Mouse (Mus musculus) testis, postnatal 10 days (tissue): ENCODE measurements around the gene Sertad3.
A peak's percentile ranks its signal among the peaks of the same experiment; 100 is the strongest.
"Not testable (repeated sequence)": the region's sequence is repeated elsewhere in the genome, so short reads cannot be mapped to it uniquely, and the experiment has no call there.

Source experiments
- DNase-seq: peaks from one replicate; pipeline ENCODE4 v3.0.0; 2021; ENCODE audit warnings: low spot score

Sertad3 gene

DNA sequence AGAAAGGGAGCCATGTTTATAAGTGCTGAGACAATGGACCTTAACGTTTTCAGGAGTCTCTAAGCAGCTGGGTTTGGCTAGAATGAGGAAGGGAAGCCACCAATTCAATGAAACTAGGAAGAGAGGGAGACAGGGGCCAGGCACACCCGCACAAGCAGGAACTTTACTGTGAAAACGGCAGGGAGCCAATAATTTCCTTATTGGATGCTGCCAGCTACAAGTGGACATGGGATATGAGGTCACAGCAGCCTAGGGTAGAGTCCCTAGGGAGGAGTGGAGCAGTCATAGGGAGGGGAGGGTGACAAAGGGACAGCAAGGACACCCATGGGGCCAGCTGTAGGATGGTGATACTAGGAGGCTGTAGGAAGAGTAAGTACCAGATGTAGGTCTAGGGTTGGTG lies 19.5 kb downstream of the Sertad3 start:
- no peak for DNase-seq

DNA sequence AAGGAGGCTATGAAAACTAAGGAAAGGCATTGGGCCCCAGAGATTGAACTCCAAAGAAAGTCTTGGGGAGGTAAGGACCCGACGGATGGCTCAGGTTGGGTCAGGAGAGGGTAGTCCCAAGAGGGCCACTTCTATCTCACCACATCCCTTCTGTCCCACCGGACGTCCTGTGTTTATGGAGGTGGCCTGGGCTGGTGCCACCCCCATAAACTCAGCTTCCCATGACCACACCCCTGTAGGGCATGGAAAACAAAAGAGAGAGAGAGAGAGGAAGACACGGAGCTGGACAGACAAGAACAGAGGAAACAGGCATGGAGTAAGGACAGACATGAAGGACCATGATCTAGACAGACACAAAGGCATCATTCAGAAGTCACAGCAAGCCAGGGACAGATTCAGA lies 19.9 kb downstream of the Sertad3 start:
- no peak for DNase-seq

DNA sequence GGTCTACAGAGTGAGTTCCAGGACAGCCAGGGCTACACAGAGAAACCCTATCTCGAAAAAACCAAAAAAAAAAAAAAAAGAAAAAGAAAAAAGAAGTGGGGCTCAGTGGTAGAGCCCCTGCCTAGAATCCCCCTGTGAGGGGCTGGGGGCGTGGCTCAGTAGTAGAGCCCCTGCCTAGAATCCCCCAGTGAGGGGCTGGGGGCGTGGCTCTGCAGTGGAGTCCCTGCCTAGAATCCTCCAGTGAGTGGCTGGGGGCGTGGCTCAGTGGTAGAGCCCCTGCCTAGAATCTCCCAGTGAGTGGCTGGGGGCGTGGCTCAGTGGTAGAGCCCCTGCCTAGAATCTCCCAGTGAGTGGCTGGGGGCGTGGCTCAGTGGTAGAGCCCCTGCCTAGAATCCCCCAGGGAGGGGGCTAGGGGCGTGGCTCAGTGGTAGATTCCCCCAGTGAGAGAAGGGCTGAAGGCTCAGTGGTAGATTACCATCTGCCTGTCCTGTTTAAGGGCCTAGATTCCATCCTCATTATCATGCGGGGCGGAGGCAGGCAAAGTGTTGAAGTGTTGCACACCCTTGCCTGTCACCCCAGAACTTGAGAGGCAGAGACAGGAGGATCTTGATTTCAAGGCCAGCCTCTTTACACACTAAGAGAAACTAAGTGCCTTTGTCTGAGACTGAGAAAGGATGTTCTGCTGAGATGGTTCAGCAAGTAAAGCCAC lies 21.2 kb downstream of the Sertad3 start:
- DNase-seq = not testable (repeated sequence)

DNA sequence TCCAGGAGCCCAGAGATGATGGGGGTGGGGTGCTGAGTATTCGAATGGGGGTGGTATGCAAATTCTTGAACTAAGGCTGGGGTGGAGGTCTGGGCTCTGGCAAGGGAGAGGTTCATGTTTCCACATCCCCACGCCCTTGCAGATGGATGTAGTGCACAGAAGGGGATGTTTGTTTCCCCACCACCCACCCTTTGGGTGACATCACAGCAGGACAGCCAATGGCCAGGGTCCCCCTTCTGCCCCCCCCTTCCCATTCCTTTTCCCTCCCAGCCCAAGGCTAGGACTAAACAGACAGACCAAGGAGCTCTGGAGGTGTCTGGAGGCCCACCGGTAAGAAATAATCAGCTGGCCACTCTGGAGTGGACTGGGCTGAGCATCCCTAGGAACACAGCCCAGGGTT lies 25.5 kb downstream of the Sertad3 start, which contains the start of gene Prx:
Gene Prx (plus strand): TSS at position 289 of the 400 bp plus-strand sequence.
- no peak for DNase-seq

DNA sequence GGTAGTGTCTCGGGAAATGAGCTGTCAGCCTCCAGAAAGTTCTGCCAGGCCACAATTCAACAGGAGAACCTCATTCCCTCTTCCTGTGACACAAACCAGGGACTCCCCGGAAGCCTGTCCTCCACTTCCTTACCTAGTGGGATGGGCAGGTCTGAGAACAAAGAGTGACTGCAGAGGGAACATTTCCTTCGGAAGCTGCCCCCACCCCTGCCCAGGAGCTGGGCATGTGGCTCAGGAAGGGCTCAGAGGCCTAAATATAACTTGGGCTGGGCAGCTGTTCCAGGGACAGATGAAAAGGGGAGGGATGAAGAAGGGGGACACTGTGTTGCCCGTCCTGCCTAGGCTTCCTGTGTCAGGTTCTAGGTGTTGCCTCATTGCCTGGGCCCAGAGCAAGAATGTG lies 28.1 kb downstream of the Sertad3 start:
- DNase-seq = no peak

DNA sequence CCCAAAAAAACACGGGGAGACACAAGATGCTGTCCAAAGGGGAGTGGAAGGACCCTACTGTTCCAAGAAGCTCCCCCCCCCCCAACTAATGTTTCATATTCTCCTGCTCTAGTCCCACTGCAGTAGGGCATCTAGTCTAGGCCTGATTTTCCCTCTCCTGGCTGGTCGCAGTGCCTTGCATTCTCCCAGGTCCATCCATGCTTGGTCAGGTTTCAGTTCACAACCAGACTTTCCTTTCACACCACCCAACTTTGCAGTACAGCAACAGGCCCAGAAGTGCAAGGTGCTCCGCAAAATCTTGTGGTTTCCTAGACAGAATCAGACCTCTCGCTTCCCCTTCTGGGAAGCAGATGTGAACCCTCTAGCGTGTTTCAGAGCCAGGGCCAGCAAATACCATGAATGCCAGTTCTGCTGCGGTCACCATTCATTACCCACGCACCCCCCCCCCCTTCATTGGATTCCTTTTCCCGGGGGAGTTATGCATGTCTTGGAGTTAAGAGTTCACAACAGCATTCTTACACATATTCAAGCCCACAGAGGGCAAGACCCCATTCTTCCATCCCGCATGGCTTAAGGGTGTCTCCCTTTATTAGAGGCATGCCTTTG lies 33.3 kb downstream of the Sertad3 start:
- DNase-seq = no peak

DNA sequence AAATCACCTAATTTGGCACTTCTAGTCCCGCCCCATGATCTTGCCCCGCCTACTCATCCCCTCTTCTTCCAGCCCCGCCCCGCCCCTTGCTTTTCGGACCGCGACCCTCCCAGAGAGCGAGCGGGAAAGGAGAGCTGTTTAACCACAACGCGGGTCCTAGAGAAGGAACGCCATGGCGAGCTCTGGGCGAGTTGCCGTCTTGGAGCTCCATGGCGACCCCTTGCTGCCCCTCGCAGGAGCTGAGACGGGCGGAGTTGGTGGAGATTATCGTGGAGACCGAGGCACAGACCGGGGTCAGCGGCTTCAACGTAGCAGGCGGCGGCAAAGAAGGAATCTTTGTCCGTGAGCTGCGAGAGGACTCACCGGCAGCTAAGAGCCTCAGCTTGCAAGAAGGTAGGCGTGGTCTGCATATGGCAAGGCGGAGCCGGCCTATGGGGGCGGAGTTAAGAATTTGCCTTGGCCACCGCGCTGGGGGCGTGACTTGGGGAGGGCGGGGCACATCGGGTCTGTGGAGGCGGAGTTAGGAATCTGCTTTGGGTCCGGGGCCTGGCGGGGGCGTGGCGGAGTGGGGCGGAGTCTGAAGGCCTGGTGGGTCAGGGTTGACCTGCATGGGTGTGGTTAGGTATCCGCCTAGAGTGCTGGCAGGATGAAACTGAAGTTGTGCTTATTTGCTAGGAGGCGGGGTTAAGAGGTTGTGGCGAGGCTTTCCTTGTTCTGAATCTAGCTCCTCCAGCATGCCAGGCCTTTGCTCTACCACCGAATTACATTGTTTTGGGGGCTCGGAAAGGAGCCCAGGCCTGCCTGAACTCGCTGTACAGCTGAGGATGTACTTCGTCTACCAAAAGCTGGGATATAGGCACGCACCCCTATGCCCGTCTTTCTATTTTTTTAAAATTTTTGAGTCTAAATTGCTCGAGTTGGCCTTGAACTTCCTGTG lies 34.4 kb downstream of the Sertad3 start:
- DNase-seq = peak; percentile 100

DNA sequence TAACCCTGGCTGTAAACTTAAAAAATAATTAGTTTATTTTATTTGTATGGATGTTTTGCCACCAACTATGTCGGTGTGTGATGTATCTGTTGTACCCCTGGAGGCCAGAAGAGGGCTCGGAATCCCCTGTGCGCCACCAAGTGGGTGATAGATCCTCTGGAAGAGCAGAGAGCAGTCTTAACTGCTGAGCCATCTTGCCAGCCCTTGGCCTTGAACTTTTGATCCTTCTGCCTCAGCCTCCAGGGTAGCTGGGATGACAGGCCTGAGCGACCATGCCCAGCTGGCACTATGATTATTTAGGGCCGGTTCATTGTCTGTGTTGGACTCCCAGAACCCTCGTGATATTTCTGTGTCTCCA lies 35.1 kb downstream of the Sertad3 start:
- peak; percentile 75 for DNase-seq

DNA sequence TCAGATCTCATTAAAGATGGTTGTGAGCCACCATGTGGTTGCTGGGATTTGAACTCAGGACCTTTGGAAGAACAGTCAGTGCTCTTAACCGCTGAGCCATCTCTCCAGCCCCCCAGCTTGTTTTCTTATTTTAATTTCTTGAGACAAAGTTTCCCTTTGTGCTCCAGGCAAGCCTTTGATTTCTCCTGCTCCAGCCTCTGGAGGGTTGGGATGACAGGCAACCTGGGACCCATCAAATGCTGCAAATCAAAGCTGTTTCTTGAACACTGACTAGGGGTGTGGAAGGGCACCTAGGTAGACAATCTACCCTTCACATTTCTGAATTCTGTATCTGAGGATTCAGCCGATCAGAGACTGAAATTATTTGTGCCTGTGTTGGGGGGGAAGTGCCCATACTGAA lies 37.2 kb downstream of the Sertad3 start:
- no peak for DNase-seq

DNA sequence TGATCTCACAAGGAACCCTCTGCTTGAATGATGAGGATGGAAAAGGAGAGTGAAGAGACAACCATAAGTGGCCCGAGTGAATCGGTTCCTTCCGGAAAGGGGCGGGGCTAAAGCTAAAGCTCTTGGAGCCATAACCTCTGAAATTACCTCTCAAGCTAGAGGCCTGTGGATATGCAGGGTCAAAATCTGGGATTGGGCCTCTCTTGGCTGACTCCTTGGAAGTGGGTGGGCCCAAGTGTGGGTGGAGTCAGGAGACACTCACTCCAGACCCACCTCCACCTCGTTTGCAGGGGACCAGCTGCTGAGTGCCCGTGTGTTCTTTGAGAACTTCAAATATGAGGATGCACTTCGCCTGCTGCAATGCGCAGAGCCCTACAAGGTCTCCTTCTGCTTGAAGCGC lies 41.4 kb downstream of the Sertad3 start:
- DNase-seq = no peak

DNA sequence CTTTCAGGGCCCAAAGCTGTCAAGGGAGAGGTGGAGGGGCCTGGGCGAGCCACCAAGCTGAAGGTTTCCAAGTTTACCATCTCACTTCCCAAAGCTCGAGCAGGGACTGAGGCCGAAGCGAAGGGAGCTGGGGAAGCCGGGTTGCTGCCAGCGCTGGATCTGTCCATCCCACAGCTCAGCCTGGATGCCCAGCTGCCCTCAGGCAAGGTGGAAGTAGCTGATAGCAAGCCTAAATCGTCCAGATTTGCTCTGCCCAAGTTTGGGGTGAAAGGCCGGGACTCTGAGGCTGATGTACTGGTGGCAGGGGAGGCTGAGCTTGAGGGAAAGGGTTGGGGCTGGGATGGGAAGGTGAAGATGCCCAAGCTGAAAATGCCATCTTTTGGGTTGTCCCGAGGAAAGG lies 44.7 kb downstream of the Sertad3 start:
- no peak for DNase-seq

DNA sequence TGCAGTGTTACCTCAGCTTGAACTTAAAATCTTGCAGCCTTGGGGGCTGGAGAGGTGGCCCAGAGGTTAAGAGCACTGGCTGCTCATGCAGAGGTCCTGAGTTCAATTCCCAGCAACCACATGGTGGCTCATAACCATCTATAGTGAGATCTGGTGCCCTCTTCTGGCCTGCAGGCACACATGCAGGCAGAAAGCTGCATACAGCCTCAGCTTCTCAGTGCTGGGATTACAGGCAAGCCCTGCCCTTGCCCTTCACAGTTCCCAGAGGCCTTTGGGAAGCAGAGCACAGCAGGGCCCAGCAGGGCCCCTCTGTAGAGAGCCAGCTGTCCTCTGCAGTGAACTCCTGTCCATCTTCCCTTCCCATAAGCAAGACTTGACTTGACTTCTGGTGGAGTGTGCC lies 46.5 kb downstream of the Sertad3 start:
- no peak for DNase-seq

DNA sequence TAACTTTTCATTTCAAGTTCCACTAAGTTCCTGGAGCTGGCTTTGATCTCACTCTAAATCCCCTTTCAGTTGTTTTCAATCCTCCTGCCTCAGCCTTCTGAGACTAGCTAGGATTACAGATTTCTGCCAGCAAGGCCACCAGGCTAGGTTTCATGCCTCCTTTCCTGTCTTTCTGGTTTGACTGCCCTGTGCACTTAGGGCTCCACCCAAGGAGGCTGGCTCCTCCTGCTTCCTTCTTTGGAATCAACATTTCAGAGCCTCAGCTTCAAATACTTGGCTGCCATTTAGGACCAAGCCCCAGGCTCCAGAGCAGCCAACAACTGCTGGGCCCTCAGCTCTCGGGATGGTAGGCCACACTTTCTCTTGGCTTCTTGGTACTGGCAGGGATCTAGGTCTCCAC lies 47.0 kb downstream of the Sertad3 start:
- DNase-seq = no peak

DNA sequence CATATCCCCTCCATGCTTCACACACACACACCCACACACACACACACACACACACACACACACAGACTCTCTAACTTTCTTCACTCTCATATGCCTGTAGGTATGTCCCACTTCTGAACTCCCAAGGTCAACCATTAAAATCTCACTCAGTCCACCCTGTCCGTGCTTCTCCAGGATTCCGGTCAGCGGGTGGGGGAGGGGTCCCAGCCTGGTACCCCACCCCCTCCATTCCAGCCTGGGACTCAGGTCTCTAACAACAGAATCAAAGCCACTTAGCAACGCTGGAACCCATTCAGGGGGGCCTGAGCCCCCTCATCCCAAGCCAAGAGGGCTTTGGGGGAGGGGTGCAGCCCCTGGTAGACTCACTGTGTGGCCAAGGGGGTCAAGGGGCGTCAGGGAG lies 49.4 kb downstream of the Sertad3 start, which contains the start of gene Hipk4:
Gene Hipk4 (plus strand): TSS at position 301 of the 400 bp plus-strand sequence.
- DNase-seq = no peak

DNA sequence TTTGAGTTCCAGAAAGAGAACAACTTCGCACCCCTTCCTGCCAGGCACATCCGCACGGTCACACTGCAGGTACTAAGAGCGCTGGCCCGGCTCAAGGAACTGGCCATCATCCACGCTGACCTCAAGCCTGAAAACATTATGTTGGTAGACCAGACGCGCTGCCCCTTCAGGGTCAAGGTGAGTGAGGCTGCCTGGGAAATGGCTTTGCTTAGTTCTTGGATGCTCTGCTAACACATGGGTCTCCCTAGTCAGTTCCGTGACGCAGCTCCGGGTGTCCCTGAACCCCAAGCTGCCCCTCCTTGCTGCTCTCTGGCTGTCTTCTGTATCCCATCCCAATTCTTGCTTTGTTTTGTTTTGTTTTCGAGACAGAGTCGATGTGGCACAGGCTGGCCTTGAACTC lies 50.2 kb downstream of the Sertad3 start:
- DNase-seq = no peak

DNA sequence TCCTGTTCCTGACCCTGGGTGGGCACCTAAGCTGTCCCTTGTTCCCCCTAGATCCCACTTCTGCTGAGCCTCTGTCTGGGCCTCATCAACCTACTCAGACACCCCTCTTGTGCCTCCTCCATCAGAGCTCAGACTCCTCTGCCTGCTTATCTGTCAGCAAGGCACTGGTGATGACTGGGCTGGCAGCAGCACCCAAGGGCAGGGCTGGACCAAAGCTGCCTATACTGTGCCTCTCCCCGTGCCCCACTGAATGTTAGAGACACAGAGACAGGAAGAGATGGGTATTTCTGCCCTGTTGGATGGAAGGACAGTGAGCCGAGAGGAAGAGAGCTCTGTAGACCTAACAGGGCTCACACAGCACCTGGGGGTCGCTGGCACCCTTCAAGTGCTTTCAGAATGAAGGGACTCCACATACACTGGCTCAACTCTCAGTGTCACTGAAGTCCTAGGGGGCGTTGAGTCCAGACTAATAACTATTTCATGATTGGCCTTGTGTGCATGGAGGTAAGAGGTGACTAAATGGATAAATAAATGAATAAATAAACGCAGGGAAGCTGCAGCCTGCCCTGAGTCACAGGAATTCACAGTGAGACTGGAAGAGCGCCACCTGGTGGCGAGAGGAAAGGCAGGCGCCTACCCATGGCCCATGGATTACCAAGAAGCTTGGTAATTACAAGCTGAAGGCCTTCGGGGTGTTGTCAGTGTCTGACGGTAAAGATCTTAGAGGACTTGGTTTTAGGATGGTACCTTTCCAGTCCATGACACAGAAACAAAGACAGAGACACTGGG lies 52.7 kb downstream of the Sertad3 start:
- DNase-seq = peak; percentile 87
